Mouse (Mus musculus) forebrain, embryonic 11.5 days (tissue): ENCODE results near the gene Ccdc84. TPM values are rescaled to one million over a fixed set of nuclear protein-coding genes. Genes with fewer than 3 reads are reported as not detected.
A peak's percentile ranks its signal among the peaks of the same experiment; 100 is the strongest.
"Not testable (repeated sequence)": the region's sequence is repeated elsewhere in the genome, so short reads cannot be mapped to it uniquely, and the experiment has no call there.

ENCODE experiments used
- ATAC-seq: fragments of 200-750 bp; cut with Nextera tagmentation; replicated peaks from 2 replicates; pipeline ENCODE4 v1.8.0; 2017; ENCODE audit warnings: moderate TSS enrichment; ENCODE audit not compliant: low FRiP score
- DNase-seq: peaks from one replicate; pipeline ENCODE4 v3.0.0-alpha.2; 2017; ENCODE audit warnings: low spot score
- H3K27ac ChIP-seq: fragments of 300-500 bp; sonication (generic); 2 replicates; pipeline ENCODE4 v1.5.1; 2014; ENCODE audit warnings: low read depth, low read length
- H3K27me3 ChIP-seq: fragments of 300-500 bp; sonication (generic); 2 replicates; pipeline ENCODE4 v1.6.1; 2014; ENCODE audit warnings: mild to moderate bottlenecking, low read length, mixed read lengths; ENCODE audit not compliant: control insufficient read depth, insufficient read depth
- H3K36me3 ChIP-seq: fragments of 300-500 bp; sonication (generic); 2 replicates; pipeline ENCODE4 v1.6.1; 2014; ENCODE audit warnings: mild to moderate bottlenecking, low read length, moderate library complexity, mixed read lengths; ENCODE audit not compliant: control insufficient read depth, insufficient read depth
- H3K4me1 ChIP-seq: fragments of 300-500 bp; sonication (generic); replicated peaks from 2 replicates; pipeline ENCODE4 v1.6.1; 2014; ENCODE audit warnings: low read length, mixed read lengths; ENCODE audit not compliant: control insufficient read depth, insufficient read depth
- H3K4me2 ChIP-seq: fragments of 300-500 bp; sonication (generic); 2 replicates; pipeline ENCODE4 v1.6.1; 2014; ENCODE audit warnings: low read depth, mild to moderate bottlenecking, low read length, moderate library complexity, mixed read lengths; ENCODE audit not compliant: severe bottlenecking
- H3K4me3 ChIP-seq: fragments of 300-500 bp; sonication (generic); 2 replicates; pipeline ENCODE4 v1.5.1; 2014; ENCODE audit warnings: low read depth, low read length
- H3K9ac ChIP-seq: fragments of 300-500 bp; sonication (generic); 2 replicates; pipeline ENCODE4 v1.6.1; 2014; ENCODE audit warnings: low read length
- H3K9me3 ChIP-seq: fragments of 300-500 bp; sonication (generic); 2 replicates; pipeline ENCODE4 v1.6.1; 2016; ENCODE audit warnings: low read length, mixed read lengths; ENCODE audit not compliant: control insufficient read depth
- WGBS: fragments of 180-500 bp; shearing (Covaris S2); extraction: QIAGEN DNeasy Blood & Tissue Kit; methylation state at CpG from one replicate; pipeline ENCODE4 v1.1.7; 2014; 5-methylcytosine and 5-hydroxymethylcytosine counted together
- microRNA-seq: library from miRNA; unstranded; fragments of <30 nt; microRNA quantifications from one replicate; pipeline ENCODE4, GENCODE M21; 2016; ENCODE audit not compliant: insufficient number of aligned reads
- polyA plus RNA-seq: library from polyadenylated mRNA; unstranded; fragments of >200 nt; fragmentation: Nextera tagmentation; extraction: Ambion mirVana; gene quantifications from 2 replicates; pipeline ENCODE4 v1.2.1, GENCODE M21; 2014

Ccdc84 gene
- polyA plus RNA-seq, 1 experiment from 2014 or later = 25.5 TPM

GRCm38 (mm10) chr9:44361931-44362330 is 56.4 kb downstream of the Ccdc84 start:
- H3K9ac ChIP-seq, H3K27me3 ChIP-seq, H3K9me3 ChIP-seq, H3K4me1 ChIP-seq, H3K36me3 ChIP-seq, H3K27ac ChIP-seq, DNase-seq, ATAC-seq: not testable (repeated sequence)
- 50% methylated on average over 4 of the region's 4 CpGs for WGBS
- H3K4me2 ChIP-seq = peak overlapping the region; percentile 78; the same call in 1 of the 2 replicates
- peak overlapping the region; percentile 74; the same call in 1 of the 2 replicates for H3K4me3 ChIP-seq

- H3K27me3 ChIP-seq = no peaks in the 10 kb centered on the region
- peak within 1 kb of the TSS; percentile 78 for H3K4me2 ChIP-seq
- H3K4me3 ChIP-seq = peak within 1 kb of the TSS; percentile 74
- peak; percentile 93 for ATAC-seq
- peak within 1 kb of the TSS; percentile 63 for H3K9ac ChIP-seq
- DNase-seq = peak; percentile 97
- no peak within 1 kb of the TSS for H3K27ac ChIP-seq
- under 1% methylated on average over 44 of the region's 44 CpGs for WGBS
- no peaks in the 10 kb centered on the region for H3K9me3 ChIP-seq
- H3K36me3 ChIP-seq = peaks cover 3% of the 10 kb centered on the region; the same call in 1 of the 2 replicates
- H3K4me1 ChIP-seq = 0 out of 2 replicates have a peak, but pooled peaks cover 2% of the 10 kb centered on the region
These were observed 57.0 kb downstream of the Ccdc84 start, which contains the start of gene Vps11 for GRCm38 (mm10) chr9:44361190-44361917. Vps11 (minus strand) TSS chr9:44361670.

Small RNA genes within 50 kb of the gene (microRNA-seq; reads per million reads assigned to microRNA genes)
- not detected for gene Mir7085

Other genes starting within 250 kb of the Ccdc84 start
- gene Cbl, start 184.5 kb downstream of the Ccdc84 start, polyA plus RNA-seq = 25.9 and 26.2 TPM in 2 replicates
- gene Ccdc153, start 177.9 kb downstream of the Ccdc84 start, polyA plus RNA-seq = not detected in 2 replicates
- gene Pdzd3, start 167.1 kb downstream of the Ccdc84 start, polyA plus RNA-seq = 0.16 TPM in 2 replicates
- 3.2 and 3.6 TPM in 2 replicates for gene Nlrx1, start 150.0 kb downstream of the Ccdc84 start, polyA plus RNA-seq
- 6.7 and 9.6 TPM in 2 replicates for gene Abcg4, start 130.0 kb downstream of the Ccdc84 start, polyA plus RNA-seq
- gene Hinfp, start 112.9 kb downstream of the Ccdc84 start, polyA plus RNA-seq = 25.8 and 27.4 TPM in 2 replicates
- 12.2 and 13.7 TPM in 2 replicates for gene C2cd2l, start 98.3 kb downstream of the Ccdc84 start, polyA plus RNA-seq
- 47.7 and 49.1 TPM in 2 replicates for gene Dpagt1, start 92.5 kb downstream of the Ccdc84 start, polyA plus RNA-seq
- 463 and 498 TPM in 2 replicates for gene H2afx, start 83.9 kb downstream of the Ccdc84 start, polyA plus RNA-seq
- 155 and 166 TPM in 2 replicates for gene Hmbs, start 74.3 kb downstream of the Ccdc84 start, polyA plus RNA-seq
- 32.2 and 35.7 TPM in 2 replicates for gene Vps11, start 56.9 kb downstream of the Ccdc84 start, polyA plus RNA-seq
- gene Hyou1, start 39.1 kb downstream of the Ccdc84 start, polyA plus RNA-seq = 32.5 and 35.2 TPM in 2 replicates
- gene Slc37a4, start 21.7 kb downstream of the Ccdc84 start, polyA plus RNA-seq = 24.8 and 24.9 TPM in 2 replicates
- gene Rps25, start 11.4 kb downstream of the Ccdc84 start, polyA plus RNA-seq = 1,614 and 1,699 TPM in 2 replicates
- 186 and 188 TPM in 2 replicates for gene Trappc4, start 11.0 kb downstream of the Ccdc84 start, polyA plus RNA-seq
- gene Foxr1, start 22.6 kb upstream of the Ccdc84 start, polyA plus RNA-seq = not detected in 2 replicates
- not detected in 2 replicates for gene Upk2, start 36.4 kb upstream of the Ccdc84 start, polyA plus RNA-seq
- gene Bcl9l, start 64.3 kb upstream of the Ccdc84 start, polyA plus RNA-seq = 8.7 and 10.6 TPM in 2 replicates
- gene Cxcr5, start 143.3 kb upstream of the Ccdc84 start, polyA plus RNA-seq = 0.09 TPM in 1 of 2 replicates, not detected in the other
- gene Ddx6, start 186.3 kb upstream of the Ccdc84 start, polyA plus RNA-seq = 16.2 and 17.2 TPM in 2 replicates